Mouse (Mus musculus) limb, embryonic 13.5 days (tissue): ENCODE results near the gene Hlx. TPM values are rescaled to one million over a fixed set of nuclear protein-coding genes. Genes with fewer than 3 reads are reported as not detected.

Source experiments
- ATAC-seq: fragments of 200-750 bp; cut with Nextera tagmentation; 2 replicates; pipeline ENCODE4 v1.8.0; 2017; ENCODE audit warnings: low read depth, moderate number of reproducible peaks, moderate TSS enrichment; ENCODE audit not compliant: low FRiP score
- H3K27ac ChIP-seq: fragments of 300-500 bp; sonication (generic); 2 replicates; pipeline ENCODE4 v1.5.1; 2015; ENCODE audit warnings: inconsistent platforms, mild to moderate bottlenecking, moderate library complexity
- H3K27me3 ChIP-seq: fragments of 300-500 bp; sonication (generic); 2 replicates; pipeline ENCODE4 v1.6.1; 2015; ENCODE audit warnings: mild to moderate bottlenecking, inconsistent platforms
- H3K36me3 ChIP-seq: fragments of 300-500 bp; sonication (generic); 2 replicates; pipeline ENCODE4 v1.6.1; 2015; ENCODE audit warnings: inconsistent platforms, mild to moderate bottlenecking, moderate library complexity
- H3K4me1 ChIP-seq: fragments of 300-500 bp; sonication (generic); 2 replicates; pipeline ENCODE4 v1.6.1; 2015; ENCODE audit warnings: inconsistent platforms
- H3K4me2 ChIP-seq: fragments of 300-500 bp; sonication (generic); replicated peaks from 2 replicates; pipeline ENCODE4 v1.6.1; 2015; ENCODE audit warnings: inconsistent platforms, mild to moderate bottlenecking, moderate library complexity
- H3K4me3 ChIP-seq: fragments of 300-500 bp; sonication (generic); 2 replicates; pipeline ENCODE4 v1.5.1; 2015; ENCODE audit warnings: moderate library complexity, mild to moderate bottlenecking, inconsistent platforms
- H3K9ac ChIP-seq: fragments of 300-500 bp; sonication (generic); 2 replicates; pipeline ENCODE4 v1.6.1; 2015; ENCODE audit warnings: mild to moderate bottlenecking, inconsistent platforms
- H3K9me3 ChIP-seq: fragments of 300-500 bp; sonication (generic); 2 replicates; pipeline ENCODE4 v1.6.1; 2016; ENCODE audit warnings: inconsistent platforms
- WGBS: fragments of 180-500 bp; shearing (Covaris S2); methylation state at CpG from one replicate; pipeline ENCODE4 v1.1.7; 2015; 5-methylcytosine and 5-hydroxymethylcytosine counted together
- polyA plus RNA-seq: library from polyadenylated mRNA; unstranded; fragments of >200 nt; fragmentation: Nextera tagmentation; extraction: Ambion mirVana; gene quantifications from 2 replicates; pipeline ENCODE4 v1.2.1, GENCODE M21; 2015

Gene Hlx
- polyA plus RNA-seq, 1 experiment from 2014 or later, result 26.2 TPM

DNA sequence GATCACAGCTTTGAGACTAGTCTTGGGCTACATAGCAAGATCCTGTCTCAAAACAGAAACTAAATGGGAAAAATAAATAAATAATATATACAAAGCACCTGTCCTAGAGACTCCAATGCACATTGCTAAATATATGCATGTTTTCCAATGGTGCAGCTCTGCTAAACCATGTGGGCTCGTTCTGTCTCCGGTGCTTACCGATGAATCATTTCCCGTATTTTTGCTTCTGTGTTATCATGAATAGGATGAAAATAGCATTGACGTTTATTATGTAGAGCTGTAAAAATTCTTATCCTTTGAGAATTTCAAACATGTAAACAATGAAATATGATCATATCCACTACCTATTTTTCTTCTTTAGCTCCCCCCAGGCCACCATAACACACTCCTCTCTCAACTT, 20.3 kb upstream of the Hlx start:
- Histone ChIP-seq H3K4me1 (peaks cover 7% of the 10 kb centered on the region; the same call in 1 of the 2 replicates), H3K9ac (no peak overlapping the region), H3K9me3 (no peaks in the 10 kb centered on the region), H3K27me3 (0 out of 2 replicates have a peak, but pooled peaks cover 13% of the 10 kb centered on the region), H3K4me2 (no peak overlapping the region), H3K27ac (no peak overlapping the region), H3K36me3 (no peaks in the 10 kb centered on the region), H3K4me3 (no peak overlapping the region)
- WGBS, result 88% methylated on average over 5 of the region's 5 CpGs
- no peak for ATAC-seq

DNA sequence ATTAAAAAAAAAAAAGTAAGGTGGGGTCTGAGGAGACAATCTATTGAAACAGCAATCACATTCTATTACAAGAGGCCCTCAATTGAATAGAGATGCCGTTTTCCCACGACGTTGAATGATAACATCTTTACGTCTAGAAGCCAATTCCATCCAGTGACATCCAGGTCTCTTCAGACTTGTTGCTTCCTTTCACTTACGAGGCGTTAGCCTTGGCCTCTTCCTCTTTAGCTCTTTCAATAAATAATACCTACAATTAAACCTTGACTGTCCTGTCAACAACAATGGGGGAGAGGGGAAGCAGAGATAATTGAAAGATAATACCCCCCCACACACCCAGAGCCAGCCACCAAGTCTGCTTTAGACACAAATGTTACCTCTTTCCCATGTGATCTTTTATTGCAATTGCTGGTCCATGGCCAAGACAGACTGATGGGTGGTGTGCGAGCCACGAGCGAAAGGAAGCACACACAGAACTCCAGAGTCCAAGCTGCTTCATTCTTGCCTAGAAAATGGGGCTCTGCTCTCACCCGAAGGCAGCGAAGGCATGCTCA, 17.8 kb upstream of the Hlx start:
- Histone ChIP-seq H3K27me3 (0 out of 2 replicates have a peak, but pooled peaks cover 5% of the 10 kb centered on the region), H3K9ac (no peak overlapping the region), H3K36me3 (no peaks in the 10 kb centered on the region), H3K4me1 (peaks cover 7% of the 10 kb centered on the region; the same call in 1 of the 2 replicates), H3K27ac (no peak overlapping the region), H3K4me2 (no peak overlapping the region), H3K4me3 (no peak overlapping the region), H3K9me3 (no peaks in the 10 kb centered on the region)
- no peak for ATAC-seq
- WGBS, result 77% methylated on average over 11 of the region's 11 CpGs

DNA sequence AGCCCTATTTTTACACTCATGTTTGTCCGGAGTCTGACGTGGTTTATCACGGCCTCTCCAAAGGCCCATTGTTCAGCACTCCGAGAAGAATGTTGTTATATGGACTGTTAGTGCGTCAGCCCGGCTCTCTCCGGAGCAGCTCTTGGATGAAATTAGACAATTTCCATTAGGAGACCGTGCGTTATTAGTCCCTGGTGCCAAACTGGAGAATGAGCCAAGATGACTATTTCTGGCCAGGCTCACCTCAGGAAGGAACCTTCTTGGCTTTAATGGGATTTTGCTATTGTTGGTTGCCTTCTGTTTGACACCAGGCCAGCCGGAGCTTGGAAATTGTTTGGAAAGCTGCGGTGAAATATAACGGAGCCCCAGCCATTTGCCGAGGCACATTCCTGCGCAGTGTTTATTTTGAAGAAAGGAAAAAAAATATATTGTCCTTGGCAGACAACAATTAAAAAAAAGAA, 16.3 kb upstream of the Hlx start:
- Histone ChIP-seq H3K27me3 (peaks cover 10% of the 10 kb centered on the region), H3K36me3 (no peaks in the 10 kb centered on the region), H3K4me3 (no peak overlapping the region), H3K4me1 (peaks cover 7% of the 10 kb centered on the region; the same call in 1 of the 2 replicates), H3K27ac (peak overlapping the region; percentile 44; the same call in 1 of the 2 replicates), H3K9ac (no peak overlapping the region), H3K4me2 (0 out of 2 replicates have a peak overlapping the region, but pooled peaks have one; percentile 11), H3K9me3 (no peaks in the 10 kb centered on the region)
- ATAC-seq, result peak; percentile 57
- WGBS, result 60% methylated on average over 14 of the region's 14 CpGs

DNA sequence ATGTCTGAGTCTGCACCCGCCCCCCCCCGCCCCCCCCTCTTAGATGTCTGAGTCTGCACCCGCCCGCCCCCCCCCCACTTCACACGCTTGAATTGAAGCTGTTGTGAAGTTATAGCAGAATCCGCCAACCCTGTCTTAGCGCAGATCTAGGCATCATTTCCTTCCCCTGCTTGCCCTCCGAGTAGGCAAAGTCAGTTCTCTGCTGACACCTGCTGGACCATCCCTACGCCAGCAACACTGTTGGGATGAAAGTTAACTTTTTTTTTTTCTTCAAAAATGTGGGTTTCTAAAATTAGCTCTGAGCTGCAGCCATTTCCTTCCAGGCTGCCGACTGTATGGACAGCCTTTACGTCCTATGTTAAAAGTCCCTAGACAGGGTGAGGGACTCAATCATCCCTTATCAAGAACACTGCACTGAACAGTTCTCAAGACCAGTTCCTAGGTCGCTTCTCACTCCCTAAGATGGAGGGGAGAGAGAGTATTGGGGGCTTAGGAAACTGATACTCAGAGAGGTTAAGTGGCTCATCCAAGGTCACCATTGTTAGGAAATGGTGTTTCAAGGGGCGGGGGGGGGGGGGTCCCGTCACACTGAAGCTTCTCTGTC, 5.6 kb upstream of the Hlx start:
- peaks cover 22% of the 10 kb centered on the region for H3K4me1 ChIP-seq
- H3K9me3 ChIP-seq, result no peaks in the 10 kb centered on the region
- H3K27ac ChIP-seq, result no peak overlapping the region
- 6% methylated on average over 14 of the region's 14 CpGs for WGBS
- H3K4me3 ChIP-seq, result no peak overlapping the region
- H3K9ac ChIP-seq, result no peak overlapping the region
- no peaks in the 10 kb centered on the region for H3K36me3 ChIP-seq
- peaks cover 67% of the 10 kb centered on the region for H3K27me3 ChIP-seq
- ATAC-seq, result 0 out of 2 replicates have a peak, but pooled peaks have one; percentile 41
- H3K4me2 ChIP-seq, result peak overlapping the region; percentile 38; the same call in 1 of the 2 replicates

DNA sequence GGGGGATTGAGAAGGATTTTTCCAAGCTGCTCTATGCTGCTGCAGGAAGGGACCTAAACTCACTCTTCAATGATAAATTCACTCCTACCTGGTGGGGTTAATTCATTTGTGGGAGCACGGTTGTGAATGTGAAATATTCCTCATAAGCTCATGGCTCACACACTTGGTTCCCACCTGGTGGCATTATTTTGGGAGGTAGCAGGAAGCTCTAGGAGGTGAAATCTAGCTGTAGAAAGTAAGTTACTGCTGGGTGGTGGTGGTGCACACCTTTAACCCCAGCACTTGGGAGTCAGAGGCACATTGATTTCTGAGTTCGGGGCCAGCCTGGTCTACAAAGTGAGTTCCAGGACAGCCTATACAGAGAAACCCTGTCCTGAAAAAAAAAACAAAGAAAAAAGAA, 4.8 kb upstream of the Hlx start:
- Histone ChIP-seq H3K27ac (no peak overlapping the region), H3K4me3 (no peak overlapping the region), H3K27me3 (peaks cover 71% of the 10 kb centered on the region), H3K4me2 (no peak overlapping the region), H3K36me3 (no peaks in the 10 kb centered on the region), H3K9me3 (no peaks in the 10 kb centered on the region), H3K9ac (no peak overlapping the region), H3K4me1 (peaks cover 27% of the 10 kb centered on the region)
- no peak for ATAC-seq
- 27% methylated on average over 2 of the region's 2 CpGs for WGBS

DNA sequence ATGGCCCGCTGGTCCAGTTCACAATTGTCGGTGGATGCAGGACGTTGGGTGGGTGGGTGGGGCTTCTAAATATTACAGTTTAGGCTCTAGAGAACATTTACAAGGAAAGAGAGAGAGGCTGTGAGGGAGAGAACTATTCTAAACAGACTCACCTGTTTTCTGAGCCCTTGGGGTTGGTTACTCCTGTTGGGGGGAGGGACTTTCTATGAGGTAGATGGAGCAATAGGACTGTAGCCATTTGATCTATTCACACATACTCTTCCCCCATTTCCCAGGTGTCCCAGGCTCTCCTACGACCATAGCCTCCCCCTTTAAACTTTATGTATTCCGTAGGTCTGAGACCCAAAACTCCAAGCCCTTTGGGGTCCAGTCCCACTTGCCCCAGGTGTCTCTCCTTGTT, 3.8 kb upstream of the Hlx start:
- ATAC-seq, result no peak
- H3K9me3 ChIP-seq, result no peaks in the 10 kb centered on the region
- H3K4me2 ChIP-seq, result no peak overlapping the region
- peaks cover 78% of the 10 kb centered on the region for H3K27me3 ChIP-seq
- 15% methylated on average over 5 of the region's 5 CpGs for WGBS
- H3K36me3 ChIP-seq, result no peaks in the 10 kb centered on the region
- no peak overlapping the region for H3K9ac ChIP-seq
- peaks cover 36% of the 10 kb centered on the region for H3K4me1 ChIP-seq
- H3K27ac ChIP-seq, result no peak overlapping the region
- H3K4me3 ChIP-seq, result no peak overlapping the region

DNA sequence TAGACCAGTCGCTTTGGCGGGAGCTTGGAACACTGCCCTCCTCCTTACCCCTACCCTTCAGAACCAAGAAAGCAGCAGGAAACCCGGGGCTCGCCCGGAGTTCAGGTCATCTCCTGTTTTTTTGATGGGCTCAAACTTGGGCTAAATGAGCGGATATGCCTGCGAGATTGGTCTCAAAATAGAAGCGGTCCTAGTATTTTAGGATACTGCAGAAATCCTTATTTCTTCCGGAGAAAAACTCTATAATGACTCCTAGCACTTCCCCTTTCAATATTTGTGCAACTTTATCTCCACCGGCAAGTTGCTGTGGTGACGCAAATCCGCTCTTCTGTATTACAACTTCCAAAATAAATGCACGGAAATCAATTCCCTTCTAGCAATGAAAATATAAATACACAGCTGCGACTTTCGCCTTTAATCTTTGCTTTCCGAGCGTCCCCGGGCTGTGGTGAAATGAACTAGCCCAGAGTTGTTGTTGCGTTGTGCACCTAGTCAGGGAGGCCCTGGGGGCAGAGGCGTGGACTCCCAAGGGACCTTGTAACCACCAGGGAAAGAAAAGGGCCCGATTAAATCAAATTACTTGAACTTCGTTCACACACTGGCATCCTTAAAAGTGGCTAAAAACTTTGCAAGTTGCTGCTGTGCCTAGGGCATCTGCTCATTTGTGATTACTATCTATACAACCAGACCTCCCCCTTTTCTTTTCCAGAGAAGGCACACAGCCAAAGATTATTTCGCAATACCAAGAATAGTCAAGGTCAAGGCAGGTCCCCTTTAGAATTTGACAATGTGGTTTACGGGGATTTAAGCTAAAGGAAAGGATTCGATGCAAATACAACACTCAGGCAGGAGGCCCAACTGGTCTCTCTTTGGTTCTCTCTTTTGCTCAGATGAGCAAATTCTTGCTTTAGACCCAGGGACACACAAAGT, 2.8 kb upstream of the Hlx start:
- ATAC-seq, result no peak
- Histone ChIP-seq H3K4me2 (peak overlapping the region; percentile 19; the same call in 1 of the 2 replicates), H3K4me1 (peaks cover 36% of the 10 kb centered on the region), H3K27me3 (peaks cover 84% of the 10 kb centered on the region), H3K27ac (no peak overlapping the region), H3K36me3 (no peaks in the 10 kb centered on the region), H3K9me3 (no peaks in the 10 kb centered on the region), H3K4me3 (no peak overlapping the region), H3K9ac (no peak overlapping the region)
- WGBS, result 5% methylated on average over 25 of the region's 25 CpGs

DNA sequence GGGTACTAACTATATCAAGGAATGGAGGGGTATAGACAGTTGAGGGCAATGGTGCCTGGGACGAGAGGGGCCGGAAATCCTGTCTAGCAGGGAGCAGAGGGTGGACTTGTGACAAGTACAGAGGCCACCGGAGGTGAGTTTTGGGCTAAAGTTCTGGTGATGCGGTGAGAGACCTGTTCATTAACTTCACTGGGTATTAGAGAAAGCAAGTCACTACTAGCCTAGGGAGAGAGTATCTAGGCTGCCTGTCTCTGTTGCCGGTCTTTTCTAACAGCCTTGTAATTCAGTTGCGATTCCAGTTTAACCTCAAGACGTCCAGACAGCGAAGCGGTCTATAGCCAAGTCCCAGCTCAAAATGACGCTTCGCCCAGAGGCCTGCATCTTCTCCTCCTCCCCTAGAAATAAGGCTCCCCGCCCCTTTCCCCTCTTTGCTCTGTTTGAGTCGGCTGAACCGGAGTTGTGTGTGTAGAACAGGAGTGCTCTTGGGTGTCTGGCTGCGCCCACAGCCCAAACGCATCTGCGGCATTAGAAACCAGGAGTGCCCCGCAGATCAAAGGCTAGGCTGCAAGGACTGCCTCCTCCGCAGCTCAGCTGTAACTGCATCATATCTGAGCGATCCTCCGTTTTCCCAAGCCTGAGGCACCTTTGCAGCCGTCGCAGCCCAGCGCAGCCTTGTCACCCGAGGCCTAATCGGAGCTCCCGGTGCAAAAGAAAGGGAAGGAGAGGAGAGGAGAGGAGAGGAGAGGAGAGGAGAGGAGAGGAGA, 1.8 kb upstream of the Hlx start:
- Histone ChIP-seq H3K4me3 (peak overlapping the region; percentile 59), H3K9ac (no peak overlapping the region), H3K27me3 (peaks cover 84% of the 10 kb centered on the region), H3K27ac (no peak overlapping the region), H3K36me3 (no peaks in the 10 kb centered on the region), H3K4me2 (peak overlapping the region; percentile 85), H3K4me1 (peaks cover 43% of the 10 kb centered on the region), H3K9me3 (no peaks in the 10 kb centered on the region)
- WGBS, result under 1% methylated on average over 27 of the region's 27 CpGs
- ATAC-seq, result no peak

DNA sequence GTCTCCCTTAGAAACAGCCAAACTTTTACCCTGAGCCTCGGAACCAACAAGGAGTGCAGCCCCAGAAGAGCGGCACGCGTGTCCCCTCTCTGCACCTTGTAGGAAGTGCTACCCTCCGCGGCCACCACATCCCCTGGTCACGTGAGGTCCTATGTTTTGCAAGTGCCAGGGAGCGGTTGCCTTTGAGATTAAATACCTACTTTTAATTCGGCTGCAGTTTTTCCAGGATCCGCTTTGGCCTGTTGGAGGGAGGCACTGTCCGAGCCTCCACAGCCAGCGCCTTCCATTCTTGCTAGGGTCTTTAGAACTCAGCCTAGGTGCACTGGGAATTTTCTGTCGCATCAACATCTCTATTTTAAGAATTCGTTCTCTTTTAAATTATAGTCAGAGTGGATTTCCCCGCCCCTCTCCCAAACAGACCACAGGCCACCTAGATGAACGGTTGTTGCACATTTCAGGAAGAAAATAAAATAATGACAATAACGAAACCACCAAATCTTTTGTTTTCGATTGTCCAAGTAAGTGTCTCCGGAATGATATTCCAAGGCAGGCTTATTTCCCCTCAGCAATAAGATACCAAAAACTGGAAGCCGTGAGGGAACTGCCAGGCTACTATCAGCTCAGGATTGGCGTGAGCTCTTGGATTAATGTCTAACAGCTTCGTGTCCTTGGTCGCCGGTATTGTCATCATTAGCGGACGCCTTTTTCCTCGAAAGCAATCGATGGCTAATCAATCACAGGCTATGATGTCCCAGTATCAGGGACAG, 1.1 kb upstream of the Hlx start:
- H3K36me3 ChIP-seq, result no peaks in the 10 kb centered on the region
- H3K9ac ChIP-seq, result peak overlapping the region; percentile 50; the same call in 1 of the 2 replicates
- H3K9me3 ChIP-seq, result no peaks in the 10 kb centered on the region
- H3K27me3 ChIP-seq, result peaks cover 84% of the 10 kb centered on the region
- no peak for ATAC-seq
- peaks cover 43% of the 10 kb centered on the region for H3K4me1 ChIP-seq
- peak overlapping the region; percentile 59 for H3K4me3 ChIP-seq
- WGBS, result 2% methylated on average over 28 of the region's 28 CpGs
- peak overlapping the region; percentile 85 for H3K4me2 ChIP-seq
- no peak overlapping the region for H3K27ac ChIP-seq

DNA sequence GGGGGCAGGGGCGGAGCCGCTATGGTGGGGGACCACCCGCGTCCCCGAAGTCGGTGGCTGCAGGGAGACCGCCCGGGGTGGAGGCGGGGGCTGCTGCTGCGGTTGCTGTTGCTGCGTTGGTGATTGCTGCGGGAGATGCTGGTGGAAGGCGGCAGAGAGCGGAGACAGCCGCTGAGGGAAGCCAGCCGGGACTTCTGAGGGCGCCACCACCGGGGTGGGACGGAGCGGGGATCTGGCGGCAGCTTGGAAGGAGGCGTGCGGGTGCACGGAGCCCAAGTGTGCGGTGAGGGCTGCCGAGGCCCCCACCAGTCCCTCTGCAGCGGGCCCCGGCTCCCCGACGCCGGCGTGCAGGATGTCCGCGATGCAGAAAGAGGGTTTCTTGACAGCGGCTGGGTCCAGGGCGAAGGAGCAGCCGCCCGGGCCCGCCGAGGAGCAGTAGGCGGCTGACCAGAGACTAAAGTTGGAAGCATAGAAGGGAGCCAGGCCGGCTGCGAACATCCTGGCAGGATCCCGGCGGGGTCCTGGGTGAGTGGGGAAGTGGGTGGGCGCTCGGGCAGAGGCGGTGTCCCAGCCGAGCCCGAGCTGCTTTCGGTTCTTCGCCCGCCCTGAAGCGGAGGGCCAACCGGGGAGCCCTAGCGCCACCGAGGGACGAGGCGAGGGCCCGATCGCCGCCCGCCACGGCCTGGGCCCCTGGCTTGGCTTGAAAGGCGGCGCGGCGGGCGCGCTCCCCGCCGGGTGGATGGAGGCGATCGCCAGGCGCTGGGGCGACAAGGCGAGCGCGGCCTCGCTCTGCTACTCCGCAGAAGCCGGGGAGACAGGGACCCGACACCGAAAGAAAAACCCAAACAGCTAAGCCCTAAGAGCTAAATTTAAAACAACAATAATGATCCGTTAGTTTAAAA, 524 bp downstream of the Hlx start:
- WGBS, result under 1% methylated on average over 82 of the region's 85 CpGs
- H3K36me3 ChIP-seq, result no peaks in the 10 kb centered on the region
- H3K27me3 ChIP-seq, result peaks cover 89% of the 10 kb centered on the region
- H3K27ac ChIP-seq, result peak overlapping the region; percentile 88
- H3K9me3 ChIP-seq, result no peaks in the 10 kb centered on the region
- H3K9ac ChIP-seq, result peak overlapping the region; percentile 83
- no peak for ATAC-seq
- H3K4me2 ChIP-seq, result peak overlapping the region; percentile 85
- H3K4me1 ChIP-seq, result peaks cover 56% of the 10 kb centered on the region
- peak overlapping the region; percentile 59 for H3K4me3 ChIP-seq
